Mouse (Mus musculus): ENCODE data around the gene Ptov1. TPM values are rescaled to one million over a fixed set of nuclear protein-coding genes. Genes with fewer than 3 reads are reported as not detected.
A peak's percentile ranks its signal among the peaks of the same experiment; 100 is the strongest.

Ptov1 gene
- total and polyA plus RNA-seq, 2 experiments from 2014 or later, result 430 to 500 TPM

DNA sequence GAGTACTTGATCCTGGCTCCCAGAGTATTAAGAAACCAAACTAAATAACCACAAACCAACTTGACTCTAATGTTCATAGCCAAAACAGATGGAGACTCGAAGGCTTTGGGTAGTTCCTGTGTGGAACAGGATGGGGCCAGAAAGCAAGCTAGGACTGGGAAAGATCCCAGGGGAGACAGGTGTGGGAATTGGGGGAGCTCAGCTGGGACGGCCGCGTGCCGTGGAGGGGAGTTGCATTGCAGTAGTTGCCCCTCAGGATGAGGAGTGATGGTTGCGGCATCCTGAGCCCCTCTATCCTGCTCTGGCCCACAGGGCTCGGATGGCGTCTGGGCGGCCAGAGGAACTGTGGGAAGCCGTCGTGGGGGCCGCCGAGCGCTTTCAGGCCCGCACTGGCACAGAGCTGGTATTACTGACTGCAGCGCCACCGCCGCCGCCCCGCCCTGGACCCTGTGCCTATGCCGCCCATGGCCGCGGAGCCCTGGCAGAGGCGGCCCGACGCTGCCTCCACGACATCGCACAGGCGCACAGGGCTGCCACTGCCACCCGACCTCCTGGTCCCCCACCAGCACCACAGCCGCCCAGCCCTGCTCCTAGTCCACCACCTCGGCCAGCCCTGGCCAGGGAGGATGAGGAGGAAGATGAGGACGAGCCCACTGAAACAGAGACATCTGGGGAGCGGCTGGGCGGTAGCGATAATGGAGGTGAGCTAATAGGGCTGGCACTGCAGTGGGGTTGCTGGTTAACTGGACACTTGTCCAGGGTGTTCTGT is 17.1 kb downstream of the Ptov1 start:
- Histone ChIP-seq H3K36me3 (ENCODE audit: insufficient read depth, low read length) (peaks cover 6% of the 10 kb centered on the region; the same call in 1 of the 2 replicates), H3K4me2 (ENCODE audit: low read depth, low read length, poor library complexity, severe bottlenecking) (no peak overlapping the region), H3K27ac (ENCODE audit: low read depth, low read length) (no peak overlapping the region), H3K9me3 (ENCODE audit: low read length) (no peaks in the 10 kb centered on the region), H3K4me1 (ENCODE audit: insufficient read depth, low read length) (peaks cover 10% of the 10 kb centered on the region; the same call in 1 of the 2 replicates), H3K4me3 (ENCODE audit: low read depth, low read length) (no peak overlapping the region), H3K9ac (replicated peaks; ENCODE audit: low read length, poor library complexity, severe bottlenecking) (no peak overlapping the region), H3K27me3 (ENCODE audit: insufficient read depth, low read length) (no peaks in the 10 kb centered on the region)
- 92% methylated on average over 35 of the region's 36 CpGs for WGBS
- ATAC-seq (ENCODE audit: low FRiP score), result no peak
- TF ChIP-seq CTCF (IDR thresholded peaks at IDR 0.05), result no peak
- no peak for DNase-seq (ENCODE audit: low spot score)

DNA sequence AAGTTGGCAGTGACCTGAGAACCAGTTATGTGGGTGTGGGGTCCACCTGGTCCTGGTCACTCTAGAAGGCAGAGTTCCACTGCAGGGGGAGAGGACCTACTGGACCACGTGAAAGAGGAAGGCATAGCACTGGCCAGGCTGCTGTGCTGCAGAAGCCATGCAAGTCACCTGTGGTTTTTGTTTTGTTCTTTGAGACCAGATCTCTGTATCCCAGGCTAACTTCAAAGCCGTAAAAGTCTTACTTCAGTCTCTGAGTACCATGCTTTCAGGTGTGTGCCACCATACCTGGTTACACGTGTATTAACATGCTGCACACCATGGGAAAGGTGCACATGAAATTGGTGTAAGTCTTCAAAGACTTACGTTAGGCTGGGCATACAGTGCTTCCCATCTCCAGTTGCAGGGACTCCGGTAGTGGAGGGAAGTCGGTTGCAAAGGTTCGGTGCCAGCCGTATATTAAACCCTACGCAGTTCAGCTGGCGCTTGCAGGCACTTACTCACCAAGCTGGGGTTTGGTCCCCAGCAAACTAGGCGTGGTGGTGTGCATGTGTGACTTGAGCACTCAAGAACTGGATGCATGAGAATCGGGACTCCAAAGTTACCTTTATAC is 17.9 kb downstream of the Ptov1 start:
- peaks cover 13% of the 10 kb centered on the region; the same call in 1 of the 2 replicates for H3K4me1 ChIP-seq (ENCODE audit: insufficient read depth, low read length)
- H3K27me3 ChIP-seq (ENCODE audit: insufficient read depth, low read length), result no peaks in the 10 kb centered on the region
- no peak overlapping the region for H3K27ac ChIP-seq (ENCODE audit: low read depth, low read length)
- WGBS, result 93% methylated on average over 12 of the region's 12 CpGs
- ATAC-seq (ENCODE audit: low FRiP score), result no peak
- no peak overlapping the region for H3K4me3 ChIP-seq (ENCODE audit: low read depth, low read length)
- no peaks in the 10 kb centered on the region for H3K9me3 ChIP-seq (ENCODE audit: low read length)
- no peak overlapping the region for H3K9ac ChIP-seq (replicated peaks; ENCODE audit: low read length, poor library complexity, severe bottlenecking)
- H3K36me3 ChIP-seq (ENCODE audit: insufficient read depth, low read length), result peaks cover 8% of the 10 kb centered on the region
- no peak for DNase-seq (ENCODE audit: low spot score)
- no peak for TF ChIP-seq CTCF (IDR thresholded peaks at IDR 0.05)
- H3K4me2 ChIP-seq (ENCODE audit: low read depth, low read length, poor library complexity, severe bottlenecking), result no peak overlapping the region

DNA sequence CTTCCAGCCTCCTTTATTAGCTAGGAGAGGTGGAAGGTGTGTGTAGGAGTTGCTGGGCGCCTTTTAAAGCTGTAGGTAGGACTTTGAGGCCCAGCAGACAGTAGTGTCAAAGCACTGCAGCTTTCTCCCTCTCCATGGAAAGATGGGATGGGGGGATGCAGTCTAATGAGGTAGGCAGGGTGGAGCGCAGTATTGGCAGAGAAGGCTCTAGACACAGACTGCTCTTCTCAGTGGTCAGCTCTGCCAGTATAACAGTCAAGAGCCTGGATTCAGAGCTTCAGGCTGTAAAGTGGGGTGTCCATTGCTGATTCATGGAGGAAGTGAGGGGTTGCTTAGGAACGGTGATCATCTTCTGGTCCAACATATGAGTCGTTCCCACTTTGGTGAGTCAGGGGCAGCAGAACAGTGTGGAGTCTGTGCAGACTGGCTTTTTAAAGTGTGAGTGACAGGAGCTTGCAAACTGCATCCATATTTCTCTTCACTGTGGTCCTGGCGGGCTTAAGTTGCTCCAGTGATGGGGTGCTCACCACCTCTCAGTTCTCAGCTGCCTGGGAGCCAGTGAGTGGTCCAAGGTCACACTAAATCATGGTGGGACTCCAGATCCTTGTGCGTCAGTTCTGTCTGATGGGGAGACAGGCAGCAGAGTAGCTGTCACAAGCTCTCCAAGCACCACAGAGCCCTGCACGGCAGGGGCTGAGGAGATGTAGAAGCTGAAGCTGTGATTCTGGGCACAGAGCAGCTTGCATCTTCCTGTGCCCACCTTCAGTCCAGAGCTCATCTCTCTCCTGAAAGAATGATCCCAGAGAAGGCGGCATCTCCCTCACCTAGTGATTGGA is 18.6 kb downstream of the Ptov1 start:
- TF ChIP-seq CTCF (IDR thresholded peaks at IDR 0.05), result no peak
- Histone ChIP-seq H3K27ac (ENCODE audit: low read depth, low read length) (peak overlapping the region; percentile 98), H3K9me3 (ENCODE audit: low read length) (no peaks in the 10 kb centered on the region), H3K4me1 (ENCODE audit: insufficient read depth, low read length) (peaks cover 13% of the 10 kb centered on the region; the same call in 1 of the 2 replicates), H3K9ac (replicated peaks; ENCODE audit: low read length, poor library complexity, severe bottlenecking) (peak overlapping the region; percentile 87), H3K36me3 (ENCODE audit: insufficient read depth, low read length) (peaks cover 15% of the 10 kb centered on the region), H3K4me2 (ENCODE audit: low read depth, low read length, poor library complexity, severe bottlenecking) (peak overlapping the region; percentile 75), H3K27me3 (ENCODE audit: insufficient read depth, low read length) (no peaks in the 10 kb centered on the region), H3K4me3 (ENCODE audit: low read depth, low read length) (peak overlapping the region; percentile 64)
- ATAC-seq (ENCODE audit: low FRiP score), result no peak
- DNase-seq (ENCODE audit: low spot score), result no peak
- 82% methylated on average over 8 of the region's 8 CpGs for WGBS

DNA sequence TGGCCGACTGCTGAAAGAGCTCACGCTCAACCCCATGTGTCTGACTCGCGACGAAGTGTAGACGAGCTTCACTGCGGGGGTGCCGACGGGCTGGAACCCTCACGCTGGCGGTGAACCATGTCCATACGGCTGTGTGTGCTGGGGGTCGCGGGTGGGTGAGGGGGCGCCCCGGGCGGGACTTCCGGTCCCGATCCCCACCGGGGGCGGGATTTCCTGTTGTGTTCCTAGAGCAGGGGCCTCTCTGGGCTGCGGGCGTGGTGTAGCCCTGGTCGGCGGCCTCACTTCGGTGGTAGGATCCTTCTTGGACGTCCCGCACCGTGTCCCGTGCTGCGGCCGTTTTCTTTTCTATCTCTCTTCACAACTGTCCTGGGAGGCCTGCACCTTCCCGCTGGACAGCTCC is 19.4 kb downstream of the Ptov1 start:
- WGBS, result under 1% methylated on average over 29 of the region's 33 CpGs
- peak overlapping the region; percentile 64 for H3K4me3 ChIP-seq (ENCODE audit: low read depth, low read length)
- no peaks in the 10 kb centered on the region for H3K9me3 ChIP-seq (ENCODE audit: low read length)
- H3K36me3 ChIP-seq (ENCODE audit: insufficient read depth, low read length), result peaks cover 24% of the 10 kb centered on the region
- peak overlapping the region; percentile 87 for H3K9ac ChIP-seq (replicated peaks; ENCODE audit: low read length, poor library complexity, severe bottlenecking)
- TF ChIP-seq CTCF (IDR thresholded peaks at IDR 0.05), result no peak; the same call in 1 of the 2 replicates
- ATAC-seq (ENCODE audit: low FRiP score) (peak; percentile 41; the same call in 1 of the 2 replicates), DNase-seq (ENCODE audit: low spot score) (peak; percentile 83)
- peaks cover 13% of the 10 kb centered on the region; the same call in 1 of the 2 replicates for H3K4me1 ChIP-seq (ENCODE audit: insufficient read depth, low read length)
- H3K4me2 ChIP-seq (ENCODE audit: low read depth, low read length, poor library complexity, severe bottlenecking), result peak overlapping the region; percentile 75
- H3K27ac ChIP-seq (ENCODE audit: low read depth, low read length), result peak overlapping the region; percentile 98
- H3K27me3 ChIP-seq (ENCODE audit: insufficient read depth, low read length), result no peaks in the 10 kb centered on the region

GRCm38 (mm10) chr7:44849416-44850111 is 20.0 kb downstream of the Ptov1 start:
- peak overlapping the region; percentile 64 for H3K4me3 ChIP-seq (ENCODE audit: low read depth, low read length)
- peak overlapping the region; percentile 87 for H3K9ac ChIP-seq (replicated peaks; ENCODE audit: low read length, poor library complexity, severe bottlenecking)
- peak; percentile 84 for ATAC-seq (ENCODE audit: low FRiP score)
- TF ChIP-seq CTCF (IDR thresholded peaks at IDR 0.05), result no peak
- peaks cover 29% of the 10 kb centered on the region for H3K36me3 ChIP-seq (ENCODE audit: insufficient read depth, low read length)
- peak overlapping the region; percentile 98 for H3K27ac ChIP-seq (ENCODE audit: low read depth, low read length)
- H3K9me3 ChIP-seq (ENCODE audit: low read length), result no peaks in the 10 kb centered on the region
- H3K27me3 ChIP-seq (ENCODE audit: insufficient read depth, low read length), result no peaks in the 10 kb centered on the region
- DNase-seq (ENCODE audit: low spot score), result peak; percentile 98
- WGBS, result under 1% methylated on average over 41 of the region's 41 CpGs
- peaks cover 13% of the 10 kb centered on the region; the same call in 1 of the 2 replicates for H3K4me1 ChIP-seq (ENCODE audit: insufficient read depth, low read length)
- peak overlapping the region; percentile 75 for H3K4me2 ChIP-seq (ENCODE audit: low read depth, low read length, poor library complexity, severe bottlenecking)

All from midbrain, postnatal 0 days (tissue).